Mouse (Mus musculus) stomach, postnatal 0 days (tissue): ENCODE measurements at regions not wholly inside any gene's neighbourhood (a gene's known extent, or its start where the extent isn't known, plus 50 kb on each side); places are given as distances from the start of the nearest gene placed in this dataset.

Experiments
- ATAC-seq: fragments of 200-750 bp; cut with Nextera tagmentation; 2 replicates; pipeline ENCODE4 v1.8.0; 2017; ENCODE audit not compliant: low FRiP score, low TSS enrichment
- DNase-seq: peaks from one replicate; pipeline ENCODE4 v3.0.0-alpha.2; 2016; ENCODE audit warnings: low spot score
- H3K27ac ChIP-seq: fragments of 300-500 bp; sonication (generic); replicated peaks from 2 replicates; pipeline ENCODE4 v1.5.1; 2014; ENCODE audit warnings: mild to moderate bottlenecking, control low read depth
- H3K27me3 ChIP-seq: fragments of 300-500 bp; sonication (generic); 2 replicates; pipeline ENCODE4 v1.6.1; 2014; ENCODE audit warnings: low read length; ENCODE audit not compliant: control insufficient read depth, insufficient read depth
- H3K36me3 ChIP-seq: fragments of 300-500 bp; sonication (generic); 2 replicates; pipeline ENCODE4 v1.6.1; 2014; ENCODE audit warnings: low read length, mixed read lengths; ENCODE audit not compliant: control insufficient read depth, insufficient read depth
- H3K4me1 ChIP-seq: fragments of 300-500 bp; sonication (generic); replicated peaks from 2 replicates; pipeline ENCODE4 v1.6.1; 2014; ENCODE audit warnings: antibody characterized with exemption; ENCODE audit not compliant: control insufficient read depth, insufficient read depth
- H3K4me2 ChIP-seq: fragments of 300-500 bp; sonication (generic); replicated peaks from 2 replicates; pipeline ENCODE4 v1.6.1; 2014; ENCODE audit warnings: low read depth, mild to moderate bottlenecking, control low read depth, moderate library complexity
- H3K4me3 ChIP-seq: fragments of 300-500 bp; sonication (generic); 2 replicates; pipeline ENCODE4 v1.5.1; 2014; ENCODE audit warnings: low read depth, low read length, control low read depth
- H3K9ac ChIP-seq: fragments of 300-500 bp; sonication (generic); 2 replicates; pipeline ENCODE4 v1.6.1; 2014; ENCODE audit warnings: mild to moderate bottlenecking, low read length, control low read depth, mixed read lengths
- H3K9me3 ChIP-seq: fragments of 300-500 bp; sonication (generic); 2 replicates; pipeline ENCODE4 v1.6.1; 2016; ENCODE audit warnings: low read length; ENCODE audit not compliant: control insufficient read depth
- CTCF ChIP-seq: IDR thresholded peaks from 2 replicates; pipeline ENCODE4 v1.5.1; 2016; ENCODE audit warnings: antibody characterized with exemption, low read depth, mild to moderate bottlenecking, moderate library complexity
- EP300 ChIP-seq: optimal IDR thresholded peaks from 2 replicates; pipeline ENCODE3; 2016; ENCODE audit warnings: antibody characterized with exemption
- WGBS: fragments of 180-500 bp; shearing (Covaris S2); extraction: QIAGEN DNeasy Blood & Tissue Kit; methylation state at CpG from one replicate; pipeline ENCODE4 v1.1.7; 2014; 5-methylcytosine and 5-hydroxymethylcytosine counted together

- no peak for TF ChIP-seq EP300
- TF ChIP-seq CTCF = no peak
- Histone ChIP-seq H3K4me3 (no peak overlapping the region), H3K4me2 (no peak overlapping the region), H3K4me1 (no peaks in the 10 kb centered on the region), H3K27me3 (no peaks in the 10 kb centered on the region), H3K27ac (no peak overlapping the region), H3K36me3 (no peaks in the 10 kb centered on the region), H3K9ac (no peak overlapping the region), H3K9me3 (no peaks in the 10 kb centered on the region)
- WGBS = 56% methylated on average over 3 of the region's 3 CpGs
- ATAC-seq (no peak), DNase-seq (no peak)
These were observed 102.2 kb downstream of the Edn1 start for GRCm38 (mm10) chr13:42403231-42404020.

GRCm38 (mm10) chr13:42412652-42413282, 111.5 kb downstream of the Edn1 start:
- Histone ChIP-seq H3K27ac (no peak overlapping the region), H3K9me3 (no peaks in the 10 kb centered on the region), H3K4me2 (no peak overlapping the region), H3K4me1 (no peaks in the 10 kb centered on the region), H3K9ac (no peak overlapping the region), H3K27me3 (no peaks in the 10 kb centered on the region), H3K36me3 (no peaks in the 10 kb centered on the region), H3K4me3 (no peak overlapping the region)
- no peak for ATAC-seq
- no peak for TF ChIP-seq CTCF
- no peak for TF ChIP-seq EP300
- no peak for DNase-seq
- 81% methylated on average over 1 of the region's 1 CpGs for WGBS

- Histone ChIP-seq H3K9me3 (no peaks in the 10 kb centered on the region), H3K9ac (no peak overlapping the region), H3K27me3 (no peaks in the 10 kb centered on the region), H3K4me3 (no peak overlapping the region), H3K4me1 (no peaks in the 10 kb centered on the region), H3K36me3 (no peaks in the 10 kb centered on the region), H3K27ac (no peak overlapping the region), H3K4me2 (no peak overlapping the region)
- ATAC-seq (no peak), DNase-seq (no peak)
- TF ChIP-seq CTCF = no peak
- no peak for TF ChIP-seq EP300
- WGBS = 3% methylated on average over 1 of the region's 1 CpGs
These were observed 145.6 kb downstream of the Edn1 start for GRCm38 (mm10) chr13:42446921-42447320.

GRCm38 (mm10) chr13:42453665-42454064, 152.4 kb downstream of the Edn1 start:
- Histone ChIP-seq H3K4me2 (no peak overlapping the region), H3K27me3 (no peaks in the 10 kb centered on the region), H3K27ac (no peak overlapping the region), H3K4me3 (no peak overlapping the region), H3K9me3 (no peaks in the 10 kb centered on the region), H3K4me1 (no peaks in the 10 kb centered on the region), H3K9ac (no peak overlapping the region), H3K36me3 (no peaks in the 10 kb centered on the region)
- 56% methylated on average over 5 of the region's 5 CpGs for WGBS
- no peak for TF ChIP-seq EP300
- TF ChIP-seq CTCF = no peak
- DNase-seq (no peak), ATAC-seq (no peak)

- Histone ChIP-seq H3K4me1 (no peaks in the 10 kb centered on the region), H3K4me2 (no peak overlapping the region), H3K4me3 (no peak overlapping the region), H3K9ac (no peak overlapping the region), H3K27me3 (no peaks in the 10 kb centered on the region), H3K36me3 (no peaks in the 10 kb centered on the region), H3K9me3 (no peaks in the 10 kb centered on the region), H3K27ac (no peak overlapping the region)
- WGBS = 63% methylated on average over 3 of the region's 3 CpGs
- TF ChIP-seq CTCF (no peak), EP300 (no peak)
- DNase-seq (no peak), ATAC-seq (no peak)
These were observed 158.6 kb downstream of the Edn1 start for GRCm38 (mm10) chr13:42459892-42460291.

GRCm38 (mm10) chr13:42478825-42479224, 177.5 kb downstream of the Edn1 start:
- Histone ChIP-seq H3K4me2 (no peak overlapping the region), H3K9ac (no peak overlapping the region), H3K9me3 (no peaks in the 10 kb centered on the region), H3K4me1 (no peaks in the 10 kb centered on the region), H3K27me3 (no peaks in the 10 kb centered on the region), H3K36me3 (no peaks in the 10 kb centered on the region), H3K27ac (no peak overlapping the region), H3K4me3 (no peak overlapping the region)
- WGBS = 73% methylated on average over 3 of the region's 3 CpGs
- DNase-seq (no peak), ATAC-seq (no peak)
- no peak for TF ChIP-seq CTCF
- no peak for TF ChIP-seq EP300
